Mouse (Mus musculus): ENCODE results near the gene Prox2.

Prox2 gene

GRCm38 (mm10) chr12:85134043-85134794, 23.7 kb upstream of the Prox2 start:
- no peak for DNase-seq (ENCODE audit: extremely low spot score, low read depth, low spot score)

DNA sequence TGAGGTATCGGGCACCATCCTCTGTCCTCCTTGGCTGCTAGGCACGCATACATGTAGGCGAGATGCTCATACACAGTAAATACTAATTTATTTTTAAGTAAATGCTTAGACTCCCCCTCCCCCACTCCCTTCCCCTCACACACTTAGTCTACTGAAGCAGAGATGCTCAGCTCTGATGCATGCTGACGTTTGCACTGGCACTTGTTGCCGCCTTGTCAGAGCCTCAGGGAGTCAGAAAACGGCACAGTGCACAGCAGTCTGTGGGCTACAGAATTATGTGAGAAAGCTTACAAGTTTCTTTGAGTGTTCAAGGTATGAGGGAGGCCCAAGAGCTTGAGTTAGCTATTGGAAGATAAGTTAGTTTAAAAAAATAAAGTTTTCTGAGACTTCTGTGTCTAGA, 20.8 kb upstream of the Prox2 start:
- no peak for DNase-seq (ENCODE audit: extremely low spot score, low read depth, low spot score)

DNA sequence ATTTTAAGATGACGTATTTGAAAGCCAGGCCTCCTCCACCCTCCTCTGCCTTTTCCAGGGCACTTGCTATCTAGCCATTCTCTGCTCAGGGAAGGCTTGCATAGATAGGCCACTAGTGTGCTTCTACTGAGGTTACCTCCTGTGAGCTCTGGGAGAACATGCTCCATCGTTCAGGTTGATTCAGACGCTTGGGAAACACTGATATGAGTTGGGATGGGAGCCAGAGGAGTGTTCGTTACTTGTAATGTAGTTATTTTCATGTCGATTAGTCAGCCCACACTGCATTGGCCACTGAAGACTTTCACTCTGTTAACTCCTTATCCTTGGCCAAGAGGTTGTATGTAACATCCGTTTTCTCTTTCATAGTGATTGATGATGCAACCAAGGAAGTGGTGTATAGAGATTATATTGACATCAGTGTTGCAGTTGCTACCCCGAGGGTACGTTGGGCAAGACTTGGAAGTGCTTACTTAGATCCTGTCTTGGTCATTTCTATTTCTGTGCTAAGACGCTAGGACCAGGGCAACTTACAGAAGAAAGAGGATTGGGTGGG, 18.9 kb upstream of the Prox2 start:
- DNase-seq (ENCODE audit: extremely low spot score, low read depth, low spot score) = no peak

DNA sequence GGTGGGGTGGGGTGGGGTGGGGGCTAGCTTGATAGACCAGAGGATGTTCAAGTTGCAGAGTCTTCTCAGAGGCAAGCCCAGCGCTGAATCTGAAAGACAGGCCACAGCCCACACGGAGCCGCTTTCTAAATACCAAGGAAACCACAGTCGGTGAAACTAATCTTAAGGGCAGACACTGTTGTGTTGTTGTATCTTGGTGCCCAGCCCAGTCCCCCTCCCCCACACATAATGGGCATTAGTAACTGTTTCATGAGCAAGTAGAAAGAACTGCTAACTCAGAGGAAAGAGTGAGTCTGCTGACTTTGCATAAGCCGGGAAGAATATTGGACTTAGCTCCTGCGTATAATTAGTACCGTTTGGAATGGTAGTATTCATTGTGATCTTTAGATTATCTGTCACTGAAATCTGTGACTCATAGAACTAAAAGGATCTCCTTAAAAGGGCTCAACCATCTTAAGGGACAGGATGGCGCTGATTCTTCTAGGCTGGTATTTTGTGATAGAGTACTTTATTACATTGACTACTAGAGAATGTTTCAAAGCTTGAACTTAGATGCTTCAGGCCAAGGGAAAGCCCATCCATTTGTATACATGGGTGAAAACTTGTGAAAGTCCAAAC, 16.5 kb upstream of the Prox2 start:
- no peak for DNase-seq (ENCODE audit: extremely low spot score, low read depth, low spot score)

GRCm38 (mm10) chr12:85124751-85125150, 14.2 kb upstream of the Prox2 start:
- DNase-seq (ENCODE audit: extremely low spot score, low read depth, low spot score) = no peak

- no peak for DNase-seq (ENCODE audit: extremely low spot score, low read depth, low spot score)
Measured at GRCm38 (mm10) chr12:85123645-85124044, 13.1 kb upstream of the Prox2 start.

DNA sequence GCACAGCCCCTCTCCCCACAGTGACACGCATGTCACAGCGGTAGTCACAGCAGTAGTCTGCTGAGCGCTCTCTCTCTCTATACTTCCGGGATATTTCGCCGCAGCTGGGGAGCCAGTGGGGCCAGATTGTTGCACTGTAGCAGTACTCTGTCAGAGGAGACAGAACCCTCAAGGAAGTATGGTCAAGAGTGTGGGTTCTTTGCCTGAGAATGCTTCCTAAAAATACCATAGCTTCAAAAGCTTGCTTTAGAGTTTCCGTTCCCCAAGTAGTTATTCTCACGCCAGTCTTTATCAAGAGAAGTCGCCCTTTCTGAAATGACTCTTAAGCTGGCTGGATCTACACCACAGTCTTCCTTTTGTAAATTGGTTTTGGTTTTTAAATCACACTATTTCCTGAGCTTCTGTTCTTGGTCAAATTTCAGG, 12.6 kb upstream of the Prox2 start:
- no peak for DNase-seq (ENCODE audit: extremely low spot score, low read depth, low spot score)

- no peak for DNase-seq (ENCODE audit: extremely low spot score, low read depth, low spot score)
Measured at GRCm38 (mm10) chr12:85121806-85122459, 11.4 kb upstream of the Prox2 start.

DNA sequence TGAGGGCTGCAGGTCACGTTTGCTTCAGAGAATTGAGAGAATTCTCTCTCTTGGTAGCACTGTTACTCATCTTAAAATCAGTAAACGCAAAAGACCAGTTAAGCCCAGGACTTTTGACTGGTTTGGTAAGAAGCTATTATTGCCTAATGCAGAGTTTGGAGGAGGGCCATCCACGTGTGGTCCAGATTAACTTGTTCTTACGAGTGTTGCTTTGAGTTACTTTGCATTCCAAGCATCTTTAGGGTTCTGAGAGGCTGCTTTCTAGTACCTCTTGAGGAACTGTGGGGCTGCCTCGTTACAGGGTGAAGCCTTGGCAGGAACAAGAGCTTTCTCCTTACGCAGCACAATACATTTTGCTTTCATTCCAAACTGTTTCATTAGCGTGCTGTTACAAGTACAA, 5.1 kb upstream of the Prox2 start:
- no peak for DNase-seq (ENCODE audit: extremely low spot score, low read depth, low spot score)

DNA sequence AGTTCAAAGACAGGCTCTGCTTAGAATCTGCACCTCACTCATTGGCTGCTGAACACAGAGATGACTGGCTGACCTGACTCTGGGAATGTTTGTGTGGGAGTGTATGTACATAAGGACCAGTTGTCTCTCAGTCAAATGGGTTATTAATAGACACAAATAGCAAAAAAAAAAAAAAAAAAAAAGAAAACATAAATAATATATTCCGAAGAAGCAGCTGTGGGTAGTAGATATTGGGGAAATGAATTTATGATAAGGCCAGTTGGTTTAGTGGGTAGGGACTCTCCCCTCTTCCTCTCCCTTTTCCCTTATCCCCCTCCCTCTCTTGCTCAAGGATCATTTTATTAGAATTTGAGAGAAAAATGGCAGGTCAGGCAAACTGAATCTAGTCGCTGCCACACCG, 3.4 kb upstream of the Prox2 start:
- no peak for DNase-seq (ENCODE audit: extremely low spot score, low read depth, low spot score)

GRCm38 (mm10) chr12:85113337-85113736, 2.8 kb upstream of the Prox2 start:
- DNase-seq (ENCODE audit: extremely low spot score, low read depth, low spot score) = no peak

- DNase-seq (ENCODE audit: extremely low spot score, low read depth, low spot score) = no peak
Measured at GRCm38 (mm10) chr12:85112550-85113251, 2.1 kb upstream of the Prox2 start.

DNA sequence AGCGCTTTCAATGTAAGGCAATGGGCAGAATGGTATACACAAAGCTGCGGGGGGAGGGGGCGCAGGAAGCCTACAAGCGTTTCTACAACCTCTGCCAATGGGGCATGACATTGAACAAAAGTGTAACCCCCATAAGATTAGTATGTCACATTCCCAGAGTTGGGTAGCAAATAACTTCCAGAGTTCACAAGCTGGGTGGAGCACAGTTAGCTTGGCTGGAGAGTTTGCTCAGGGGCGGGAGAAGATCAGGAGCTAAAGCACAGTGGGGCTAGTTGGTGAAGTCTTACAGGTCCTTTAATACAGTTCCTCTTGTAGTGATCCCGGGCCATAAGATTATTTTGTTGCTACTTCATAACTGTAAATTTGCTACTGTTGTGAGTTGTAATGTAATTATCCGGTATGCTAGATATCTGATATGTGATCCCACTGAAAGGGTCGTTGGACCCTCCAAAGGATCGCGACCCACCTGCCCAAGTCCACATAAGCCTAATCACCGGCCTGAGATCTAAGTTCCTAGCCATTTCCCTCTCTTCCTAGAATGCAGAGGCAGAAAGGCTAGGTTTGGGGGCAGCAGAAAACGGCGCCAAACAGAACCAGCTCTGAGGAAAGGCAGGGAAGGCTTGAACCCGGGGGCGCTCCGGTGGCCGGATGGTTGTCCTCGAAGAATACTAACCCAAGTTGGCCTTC, 405 bp downstream of the Prox2 start:
- DNase-seq (ENCODE audit: extremely low spot score, low read depth, low spot score) = no peak

GRCm38 (mm10) chr12:85109426-85109825, 1.1 kb downstream of the Prox2 start:
- DNase-seq (ENCODE audit: extremely low spot score, low read depth, low spot score) = no peak

DNA sequence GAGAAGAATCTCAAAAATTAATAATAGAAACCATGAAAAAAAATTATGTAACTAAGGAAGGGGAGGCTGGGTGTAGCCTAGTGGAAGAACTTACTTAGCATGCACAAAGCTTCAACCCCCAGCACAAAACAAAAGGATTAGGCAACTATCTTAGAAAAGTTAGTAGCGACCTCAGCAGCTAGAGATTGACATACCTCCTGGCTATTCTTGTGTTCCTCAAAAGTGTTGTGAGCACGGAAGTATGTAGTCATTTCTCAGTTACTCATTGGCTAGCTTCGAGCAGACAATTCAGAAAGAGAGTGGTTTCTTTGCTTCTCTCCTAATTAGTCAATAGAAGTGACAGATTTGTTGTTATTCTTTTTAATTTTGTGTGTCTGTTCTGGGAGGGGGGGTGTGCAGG, 1.9 kb downstream of the Prox2 start:
- DNase-seq (ENCODE audit: extremely low spot score, low read depth, low spot score) = no peak

GRCm38 (mm10) chr12:85106292-85106691, 4.3 kb downstream of the Prox2 start:
- no peak for DNase-seq (ENCODE audit: extremely low spot score, low read depth, low spot score)

DNA sequence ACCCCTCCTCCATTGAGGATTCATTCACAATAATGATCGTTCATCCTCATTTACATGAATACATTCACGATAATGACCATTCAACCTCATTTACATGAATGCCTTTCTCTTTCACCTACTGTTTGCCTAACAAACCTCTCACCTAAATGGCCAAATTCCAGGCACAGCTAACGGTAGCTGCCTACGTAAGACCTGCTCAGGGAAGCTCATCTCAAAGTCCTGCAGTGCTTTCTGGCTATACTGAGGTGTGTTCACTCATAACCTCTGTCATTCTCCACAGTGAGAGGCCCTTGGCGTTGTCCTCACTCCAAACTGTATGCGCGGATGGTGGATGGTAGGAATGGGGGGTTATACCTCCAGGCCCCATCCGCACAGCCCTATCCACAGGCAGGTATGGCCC, 5.8 kb downstream of the Prox2 start:
- DNase-seq (ENCODE audit: extremely low spot score, low read depth, low spot score) = no peak

GRCm38 (mm10) chr12:85103096-85103495, 7.5 kb downstream of the Prox2 start:
- no peak for DNase-seq (ENCODE audit: extremely low spot score, low read depth, low spot score)

DNA sequence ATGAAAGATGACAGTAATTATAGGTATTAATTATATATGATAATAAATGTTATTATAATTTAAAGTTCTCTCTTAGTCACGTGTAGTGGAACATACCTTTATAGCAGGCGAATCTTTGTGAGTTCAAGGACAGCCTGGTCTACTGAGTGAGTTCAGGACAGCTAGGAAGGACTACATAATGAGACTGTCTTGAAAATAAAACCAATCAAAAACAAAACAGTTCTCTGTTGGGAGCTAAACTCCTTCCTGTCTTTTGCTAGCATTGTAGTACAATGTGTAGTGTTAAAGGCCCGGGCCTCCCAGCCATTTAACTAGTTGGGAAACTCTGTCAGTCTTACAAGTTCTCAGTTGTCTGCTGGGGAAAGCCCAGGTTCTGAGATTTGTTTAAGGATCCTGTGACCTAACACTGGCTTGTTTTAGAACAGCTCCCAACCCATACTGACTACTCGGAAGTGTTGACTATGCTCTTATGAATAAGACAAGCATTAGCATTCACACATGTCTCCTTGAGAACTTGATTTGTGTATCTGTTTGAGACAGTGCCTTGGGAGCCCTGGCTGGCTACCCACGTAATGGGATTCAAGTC, 8.9 kb downstream of the Prox2 start:
- no peak for DNase-seq (ENCODE audit: extremely low spot score, low read depth, low spot score)

DNA sequence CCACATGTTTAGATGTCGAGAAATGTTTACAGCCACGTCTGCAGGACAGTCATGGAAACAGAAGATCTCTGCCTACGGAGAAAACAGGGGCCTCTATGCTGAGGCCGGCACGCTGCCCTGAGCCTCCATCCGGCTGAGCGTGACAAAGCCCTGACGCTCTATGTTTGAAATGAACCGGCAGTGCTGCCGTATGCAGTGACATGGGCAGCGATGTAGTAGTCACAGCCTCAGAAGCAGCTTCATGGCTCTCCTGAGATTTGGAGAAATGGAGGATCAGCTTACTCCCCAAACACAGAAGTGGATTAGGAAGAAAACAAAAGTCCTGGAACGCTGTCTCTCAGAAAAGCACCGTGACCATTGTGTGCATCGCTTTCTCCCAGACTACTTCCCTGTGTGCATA, 9.6 kb downstream of the Prox2 start:
- no peak for DNase-seq (ENCODE audit: extremely low spot score, low read depth, low spot score)

Measured in hindlimb bud, embryonic 11.5 days (tissue).